Mouse (Mus musculus) adrenal gland, postnatal 36 days (tissue): Measurements from ENCODE around the gene Kirrel3. TPM values are rescaled to one million over a fixed set of nuclear protein-coding genes. Genes with fewer than 3 reads are reported as not detected.
A peak's percentile ranks its signal among the peaks of the same experiment; 100 is the strongest.

ENCODE experiments used
- DNase-seq, 2 experiments: peaks; one replicate each; pipeline ENCODE4 v3.0.0; 2021; ENCODE audit warnings: mixed read lengths in 1 of 2
- long read RNA-seq, 2 experiments: library from polyadenylated mRNA; stranded (forward); transcript quantifications; one replicate each; pipeline ENCODE4 v2.0.0; 2021; ENCODE audit warnings: borderline sequencing depth in 2 of 2
- total RNA-seq, 2 experiments: library from RNA; stranded (reverse); gene quantifications; 2 replicates each; pipeline ENCODE4 v1.2.3; 2021

The Kirrel3 gene
- total RNA-seq, result under 1 TPM; 0.26 to 0.33 TPM
- long read RNA-seq, experiment 1, result 0 reads
- long read RNA-seq, experiment 2, result 0 reads

DNA sequence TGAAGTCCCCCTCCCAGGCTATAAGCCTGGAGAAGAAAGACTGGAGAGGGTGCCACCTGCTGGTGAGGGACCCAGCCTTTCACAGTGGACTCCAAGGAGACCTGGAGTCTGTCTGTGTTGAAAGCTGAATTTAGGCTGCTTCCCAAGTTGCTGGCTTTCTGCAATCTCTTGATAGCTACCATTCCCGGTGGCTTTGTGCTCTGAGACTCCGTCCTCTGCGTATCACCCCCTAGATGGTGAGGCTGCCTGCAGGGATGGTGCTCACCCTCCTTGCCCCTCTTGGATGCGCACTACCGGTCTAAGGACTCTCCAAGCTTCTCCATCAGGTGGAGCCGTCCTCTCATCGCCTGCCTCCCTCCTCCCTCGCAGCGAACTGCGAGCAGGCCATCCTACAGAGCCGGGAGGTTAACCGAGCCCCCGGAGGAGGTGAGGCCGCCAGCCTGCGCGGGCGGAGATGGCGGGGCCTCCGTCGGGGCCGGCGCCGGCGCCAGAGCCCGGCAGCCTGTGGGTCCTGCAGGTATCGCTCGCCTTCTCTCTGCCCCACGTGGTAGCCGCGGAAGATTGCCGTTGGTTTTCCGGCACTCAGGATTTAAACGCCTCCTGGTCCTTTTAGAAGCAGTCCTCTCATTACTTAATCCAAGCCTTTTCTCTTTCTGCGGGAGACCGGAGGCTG lies at the start of gene Kirrel3:
Kirrel3 (plus strand) TSS at position 136 of the 673 bp plus-strand sequence.
- DNase-seq, result peak; percentile 70 to 76

- no peak for DNase-seq
These were observed 45.0 kb upstream of the Kirrel3 start for GRCm38 (mm10) chr9:34440721-34441120.

DNA sequence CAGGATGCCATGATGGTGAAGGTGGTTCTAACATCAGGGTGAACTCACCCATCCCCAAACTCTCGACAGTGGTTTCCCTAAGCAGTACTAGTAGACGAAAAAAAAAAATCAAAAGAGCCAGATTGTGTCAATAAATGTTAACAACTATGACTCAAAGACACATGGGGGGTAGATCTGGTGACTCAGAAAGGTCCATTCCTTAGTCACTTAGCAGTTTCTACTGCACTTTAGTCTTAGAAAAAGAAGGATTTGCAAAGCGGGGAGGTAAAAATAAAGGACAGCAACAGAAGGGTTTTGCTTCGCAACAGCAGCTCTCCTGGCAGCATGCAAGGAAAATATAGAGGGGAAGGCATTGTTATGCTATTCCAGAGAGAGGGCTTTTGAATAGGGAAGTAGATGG lies 41.7 kb upstream of the Kirrel3 start:
- DNase-seq, result no peak

DNA sequence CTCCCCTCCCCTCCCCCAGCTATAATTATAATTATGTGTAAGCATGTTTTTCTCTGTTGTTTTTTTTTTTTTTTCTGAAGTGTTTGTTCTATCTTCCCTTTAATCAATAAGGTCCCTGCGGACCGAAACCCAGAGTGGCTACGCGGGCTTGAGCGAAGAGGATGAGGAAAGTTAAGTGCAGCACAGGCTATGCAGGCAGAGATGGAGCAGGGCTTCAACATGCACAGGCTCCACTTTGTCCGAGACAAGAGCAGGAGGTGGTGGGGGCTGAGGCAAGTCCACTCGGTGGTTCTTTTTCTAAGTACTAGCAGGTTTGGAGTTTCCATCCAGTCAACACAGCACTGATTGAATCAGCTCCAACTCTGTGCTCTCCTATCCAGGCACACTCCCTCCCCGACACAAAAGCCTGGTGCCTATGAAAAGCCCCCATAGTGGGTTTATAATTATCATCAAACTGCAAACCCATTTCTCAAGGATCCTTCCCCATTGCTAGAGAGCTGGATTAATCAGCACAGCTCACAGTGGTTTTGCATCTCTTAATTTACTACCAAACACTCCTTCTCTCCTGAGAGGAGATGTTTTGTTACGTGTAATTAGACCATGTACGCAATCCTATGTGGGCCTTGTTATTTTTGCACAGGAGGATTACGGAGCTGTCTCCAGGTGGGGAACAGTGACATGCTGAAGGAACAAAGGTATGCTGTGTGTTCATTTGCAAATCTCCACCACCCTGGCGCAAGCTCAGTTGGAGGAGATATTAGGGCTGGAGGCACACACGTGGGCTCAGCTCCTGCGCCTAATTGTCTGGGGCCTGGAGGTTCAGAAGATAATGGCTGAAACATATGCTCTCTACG lies 39.0 kb upstream of the Kirrel3 start:
- DNase-seq, result no peak

- DNase-seq, result peak; percentile 4 to 17
These were observed 38.0 kb upstream of the Kirrel3 start for GRCm38 (mm10) chr9:34447736-34448135.

DNA sequence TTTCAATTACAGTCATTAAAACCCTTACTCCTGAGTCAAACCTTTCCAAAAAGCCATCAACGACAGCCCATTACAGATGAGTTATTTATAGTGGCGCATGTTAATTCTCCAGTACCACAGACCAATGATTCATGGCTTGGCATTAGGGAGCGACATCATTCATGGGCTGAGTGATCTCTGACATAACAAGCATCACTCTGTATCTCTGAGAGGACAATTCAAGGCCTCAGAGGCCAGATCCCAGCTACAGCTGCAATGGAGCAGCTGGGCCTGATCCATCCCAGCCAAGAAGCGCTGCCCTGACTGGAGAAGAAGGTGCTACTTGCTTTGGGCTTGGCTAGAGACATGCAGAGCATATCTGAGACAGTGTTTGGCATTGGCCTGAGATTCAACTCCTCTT lies 37.2 kb upstream of the Kirrel3 start:
- DNase-seq, result peak; percentile 26 to 36

- DNase-seq, result no peak
These were observed 27.5 kb upstream of the Kirrel3 start for GRCm38 (mm10) chr9:34458189-34458588.

DNA sequence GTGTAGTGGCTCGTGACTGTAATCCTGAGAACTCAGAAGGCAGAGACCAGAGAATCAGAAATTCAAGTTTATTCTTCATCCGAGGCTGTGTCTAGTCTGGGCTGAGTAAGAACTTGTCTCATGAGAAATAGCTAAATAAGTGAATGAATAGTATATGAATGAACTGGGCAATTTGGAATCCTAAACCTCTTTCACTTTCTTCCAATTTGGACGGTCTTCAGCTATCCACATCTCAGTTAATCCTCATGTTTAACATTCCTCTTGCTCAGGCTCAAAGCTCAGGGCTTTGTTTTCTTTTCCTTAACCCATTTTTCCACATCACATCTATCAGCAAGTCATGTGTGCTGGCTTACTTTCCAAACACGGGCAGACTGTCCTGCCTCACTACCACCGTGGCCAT lies 25.7 kb upstream of the Kirrel3 start:
- DNase-seq, result no peak

DNA sequence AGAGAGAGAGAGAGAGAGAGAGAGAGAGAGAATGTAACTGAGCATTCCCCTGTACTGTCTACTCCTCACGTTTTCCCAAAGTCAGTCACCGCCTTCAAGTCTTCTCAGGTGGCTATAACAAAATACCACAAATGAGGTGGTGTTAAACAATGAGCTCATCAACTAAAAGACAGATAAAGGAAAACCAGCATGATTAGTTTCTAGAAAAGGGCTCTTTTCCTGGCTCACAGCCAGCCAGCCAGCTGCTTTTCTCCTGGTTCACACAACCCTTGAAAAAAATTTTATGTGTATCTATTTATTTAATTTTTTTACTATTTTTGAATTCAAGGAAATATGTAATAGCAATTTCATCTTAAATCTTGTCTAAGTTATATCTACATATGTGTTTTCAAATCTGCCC lies 22.0 kb upstream of the Kirrel3 start:
- no peak for DNase-seq

- DNase-seq, result no peak
These were observed 19.6 kb upstream of the Kirrel3 start for GRCm38 (mm10) chr9:34466058-34466457.

DNA sequence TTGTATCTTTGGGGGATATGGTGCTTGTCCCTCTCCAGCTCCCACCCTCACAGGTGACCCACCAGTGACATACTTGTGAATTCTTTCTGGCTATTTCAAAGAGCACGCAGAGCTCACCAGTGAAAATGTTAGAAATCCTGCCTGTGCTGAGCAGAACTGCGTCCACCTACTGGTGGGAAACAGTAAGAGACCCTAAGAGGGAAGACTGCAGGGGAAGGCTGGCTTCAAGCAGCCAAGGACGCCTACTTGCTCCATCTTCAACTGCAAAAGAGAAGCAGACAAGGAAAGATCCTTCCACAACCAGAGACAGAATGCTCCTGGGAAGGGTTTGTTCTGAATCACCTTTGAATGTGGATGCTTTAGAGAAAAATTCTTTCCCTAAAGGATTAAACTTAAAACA lies 16.5 kb upstream of the Kirrel3 start:
- DNase-seq, result no peak

- peak; percentile 31 to 34 for DNase-seq
These were observed 9.5 kb upstream of the Kirrel3 start for GRCm38 (mm10) chr9:34476206-34476605.

DNA sequence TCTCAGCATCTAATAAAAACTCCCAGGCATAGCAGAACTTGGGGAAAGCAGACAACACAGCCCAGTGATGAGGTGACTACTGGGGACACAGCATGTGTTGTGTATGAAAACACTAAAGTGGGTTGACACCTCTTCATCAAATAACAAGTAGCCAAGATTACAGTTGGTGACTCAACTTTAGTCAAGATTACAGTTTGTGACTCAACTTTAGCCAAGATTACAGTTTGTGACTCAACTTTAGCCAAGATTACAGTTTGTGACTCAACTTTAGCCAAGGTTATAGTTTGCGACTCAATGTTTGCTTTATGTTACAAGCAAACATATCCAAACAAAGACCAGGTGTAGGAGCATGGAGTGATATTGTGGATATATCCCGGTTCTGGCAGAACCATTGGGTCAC lies 7.2 kb upstream of the Kirrel3 start:
- DNase-seq, result no peak

DNA sequence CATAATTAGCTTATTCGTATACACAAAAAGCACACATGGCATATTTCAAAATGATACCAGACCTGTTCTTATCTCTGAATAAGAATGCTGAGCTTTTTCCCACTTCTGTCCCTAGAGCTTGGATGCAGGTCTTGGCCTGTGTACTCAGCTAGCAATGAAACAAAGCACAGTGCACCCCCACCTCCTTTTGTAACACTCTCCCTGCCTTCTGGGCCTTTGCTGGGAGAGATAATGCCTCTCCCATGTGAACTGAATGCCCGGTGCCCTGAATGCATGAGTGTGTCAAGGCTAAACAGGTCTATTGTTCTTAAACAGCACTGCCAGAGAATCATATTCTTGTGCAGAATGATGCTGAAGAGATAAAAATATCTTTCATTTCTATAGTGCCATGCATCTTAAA lies 2.5 kb upstream of the Kirrel3 start:
- DNase-seq, result no peak

- DNase-seq, result no peak
These were observed 1.0 kb upstream of the Kirrel3 start for GRCm38 (mm10) chr9:34484665-34485064.

- no peak for DNase-seq
These were observed 2.6 kb downstream of the Kirrel3 start for GRCm38 (mm10) chr9:34488267-34488666.

- DNase-seq, result peak; percentile 55 to 57
These were observed 3.1 kb downstream of the Kirrel3 start for GRCm38 (mm10) chr9:34488700-34489315.

GRCm38 (mm10) chr9:34489316-34489710 lies 3.6 kb downstream of the Kirrel3 start:
- no peak for DNase-seq

- no peak for DNase-seq
These were observed 4.1 kb downstream of the Kirrel3 start for GRCm38 (mm10) chr9:34489760-34490159.

- no peak for DNase-seq
These were observed 6.4 kb downstream of the Kirrel3 start for GRCm38 (mm10) chr9:34492121-34492520.

GRCm38 (mm10) chr9:34493571-34493970 lies 7.9 kb downstream of the Kirrel3 start:
- DNase-seq, result no peak

GRCm38 (mm10) chr9:34498126-34498525 lies 12.4 kb downstream of the Kirrel3 start:
- no peak for DNase-seq

DNA sequence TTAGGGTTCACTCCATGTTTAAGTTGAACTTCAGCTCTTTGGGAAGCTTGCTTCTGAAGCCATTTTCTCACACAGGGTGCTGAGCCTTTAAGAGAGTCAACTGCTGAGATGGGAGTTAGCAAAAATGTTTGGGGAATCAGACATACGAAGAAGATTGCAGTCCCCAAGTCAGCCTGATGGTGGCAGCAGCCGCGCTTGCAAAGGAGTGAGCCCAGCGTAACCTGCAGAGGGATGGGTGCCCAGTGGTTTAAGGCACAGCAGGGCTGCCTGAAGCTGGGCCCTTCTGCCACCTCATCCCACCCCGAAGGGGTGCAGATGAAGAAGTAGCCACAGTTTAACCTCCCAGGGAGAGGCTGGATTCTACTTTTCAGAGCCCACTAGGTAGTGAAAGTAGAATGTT lies 13.0 kb downstream of the Kirrel3 start:
- peak; percentile 82 to 83 for DNase-seq
